Mouse (Mus musculus): ENCODE measurements around the gene Tgfb1i1.

The Tgfb1i1 gene

GRCm38 (mm10) chr7:128246496-128247391, at the start of gene Tgfb1i1:
TSS of gene Tgfb1i1 (plus strand) at chr7:128246812.
- peak; percentile 38; the same call in 1 of the 2 replicates for ATAC-seq (ENCODE audit: insufficient number of reproducible peaks, low FRiP score, low TSS enrichment)

GRCm38 (mm10) chr7:128201607-128202006, 45.0 kb upstream of the Tgfb1i1 start:
- ATAC-seq (ENCODE audit: insufficient number of reproducible peaks, low FRiP score, low TSS enrichment), result no peak

GRCm38 (mm10) chr7:128203071-128203470, 43.5 kb upstream of the Tgfb1i1 start:
- no peak for ATAC-seq (ENCODE audit: insufficient number of reproducible peaks, low FRiP score, low TSS enrichment)

GRCm38 (mm10) chr7:128204179-128204578, 42.4 kb upstream of the Tgfb1i1 start:
- ATAC-seq (ENCODE audit: insufficient number of reproducible peaks, low FRiP score, low TSS enrichment), result no peak

GRCm38 (mm10) chr7:128205695-128206094, 40.9 kb upstream of the Tgfb1i1 start:
- ATAC-seq (ENCODE audit: insufficient number of reproducible peaks, low FRiP score, low TSS enrichment), result no peak

GRCm38 (mm10) chr7:128206152-128206551, 40.5 kb upstream of the Tgfb1i1 start, which contains the start of gene Cox6a2:
TSS of gene Cox6a2 (minus strand) at chr7:128206387.
- no peak for ATAC-seq (ENCODE audit: insufficient number of reproducible peaks, low FRiP score, low TSS enrichment)

- peak; percentile 49; the same call in 1 of the 2 replicates for ATAC-seq (ENCODE audit: insufficient number of reproducible peaks, low FRiP score, low TSS enrichment)
These were observed 38.4 kb upstream of the Tgfb1i1 start for GRCm38 (mm10) chr7:128208187-128208586.

- ATAC-seq (ENCODE audit: insufficient number of reproducible peaks, low FRiP score, low TSS enrichment), result no peak
These were observed 36.8 kb upstream of the Tgfb1i1 start for GRCm38 (mm10) chr7:128209826-128210225.

GRCm38 (mm10) chr7:128219952-128220351, 26.7 kb upstream of the Tgfb1i1 start:
- ATAC-seq (ENCODE audit: insufficient number of reproducible peaks, low FRiP score, low TSS enrichment), result no peak

- ATAC-seq (ENCODE audit: insufficient number of reproducible peaks, low FRiP score, low TSS enrichment), result no peak
These were observed 25.7 kb upstream of the Tgfb1i1 start for GRCm38 (mm10) chr7:128220936-128221335.

GRCm38 (mm10) chr7:128231741-128232140, 14.9 kb upstream of the Tgfb1i1 start:
- ATAC-seq (ENCODE audit: insufficient number of reproducible peaks, low FRiP score, low TSS enrichment), result no peak

- no peak for ATAC-seq (ENCODE audit: insufficient number of reproducible peaks, low FRiP score, low TSS enrichment)
These were observed 11.8 kb upstream of the Tgfb1i1 start for GRCm38 (mm10) chr7:128234796-128235195.

- ATAC-seq (ENCODE audit: insufficient number of reproducible peaks, low FRiP score, low TSS enrichment), result no peak
These were observed 11.1 kb upstream of the Tgfb1i1 start for GRCm38 (mm10) chr7:128235481-128235880.

- no peak for ATAC-seq (ENCODE audit: insufficient number of reproducible peaks, low FRiP score, low TSS enrichment)
These were observed 10.2 kb upstream of the Tgfb1i1 start for GRCm38 (mm10) chr7:128236426-128236825.

GRCm38 (mm10) chr7:128236856-128237592, 9.6 kb upstream of the Tgfb1i1 start, which contains the start of gene Armc5:
TSS of gene Armc5 (plus strand) at chr7:128237342.
- 0 out of 2 replicates have a peak, but pooled peaks have one; percentile 18 for ATAC-seq (ENCODE audit: insufficient number of reproducible peaks, low FRiP score, low TSS enrichment)

- no peak; the same call in 1 of the 2 replicates for ATAC-seq (ENCODE audit: insufficient number of reproducible peaks, low FRiP score, low TSS enrichment)
These were observed 9.1 kb upstream of the Tgfb1i1 start for GRCm38 (mm10) chr7:128237593-128237926.

GRCm38 (mm10) chr7:128237927-128238778, 8.5 kb upstream of the Tgfb1i1 start, which contains the start of gene 9130023H24Rik:
TSS of gene 9130023H24Rik (minus strand) at chr7:128238031.
- peak; percentile 79 for ATAC-seq (ENCODE audit: insufficient number of reproducible peaks, low FRiP score, low TSS enrichment)

GRCm38 (mm10) chr7:128238991-128239390, 7.6 kb upstream of the Tgfb1i1 start:
- no peak for ATAC-seq (ENCODE audit: insufficient number of reproducible peaks, low FRiP score, low TSS enrichment)

GRCm38 (mm10) chr7:128240131-128240784, 6.4 kb upstream of the Tgfb1i1 start:
- ATAC-seq (ENCODE audit: insufficient number of reproducible peaks, low FRiP score, low TSS enrichment), result no peak

GRCm38 (mm10) chr7:128242331-128242730, 4.3 kb upstream of the Tgfb1i1 start:
- ATAC-seq (ENCODE audit: insufficient number of reproducible peaks, low FRiP score, low TSS enrichment), result no peak
